Mouse (Mus musculus) c-Kit-positive CD71-positive TER-119-positive erythroid progenitor cells, embryonic 14.5 days (primary cell): ENCODE measurements around the gene Ppp1r21.

ENCODE experiments used
- DNase-seq: peaks from one replicate; pipeline ENCODE4 v3.0.0-alpha.2; 2013; ENCODE audit warnings: low spot score

The Ppp1r21 gene

DNA sequence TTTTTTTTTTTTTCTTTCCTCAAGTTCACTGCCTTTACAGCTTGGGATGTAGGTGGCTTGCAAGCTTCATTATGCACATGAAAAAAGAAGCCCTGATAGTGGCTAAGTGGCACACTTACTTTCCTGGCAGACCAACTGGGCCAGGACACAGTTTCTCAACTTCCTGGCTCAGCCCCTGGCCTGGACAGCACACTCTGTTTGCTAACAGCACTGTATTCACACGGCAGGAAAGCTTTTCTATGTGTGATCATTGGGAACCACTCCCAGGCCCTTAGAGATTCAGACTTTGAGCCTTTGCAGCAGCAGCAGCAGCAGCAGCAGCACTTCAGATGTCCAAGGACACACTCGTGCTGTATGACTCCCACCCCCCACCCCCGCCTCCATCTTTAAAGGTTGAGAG is 84.3 kb downstream of the Ppp1r21 start:
- no peak for DNase-seq

DNA sequence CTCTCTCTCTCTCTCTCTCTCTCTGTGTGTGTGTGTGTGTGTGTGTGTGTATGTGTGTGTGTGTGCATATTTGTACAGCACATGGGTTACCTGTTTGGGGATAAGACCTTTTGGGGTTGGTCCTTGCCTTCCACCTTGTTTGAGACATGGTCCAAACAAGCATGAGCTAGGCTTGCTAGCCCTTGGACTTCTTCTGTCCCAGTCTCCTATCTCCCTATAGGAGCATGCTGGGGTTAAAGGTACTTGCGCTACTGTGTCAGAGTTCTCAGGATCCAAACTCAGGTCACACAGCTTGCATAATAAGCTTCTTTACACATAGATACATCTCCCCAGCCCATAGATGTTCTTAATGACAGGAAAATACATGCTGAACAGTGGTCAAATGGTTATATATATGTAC is 84.8 kb downstream of the Ppp1r21 start:
- DNase-seq: no peak

DNA sequence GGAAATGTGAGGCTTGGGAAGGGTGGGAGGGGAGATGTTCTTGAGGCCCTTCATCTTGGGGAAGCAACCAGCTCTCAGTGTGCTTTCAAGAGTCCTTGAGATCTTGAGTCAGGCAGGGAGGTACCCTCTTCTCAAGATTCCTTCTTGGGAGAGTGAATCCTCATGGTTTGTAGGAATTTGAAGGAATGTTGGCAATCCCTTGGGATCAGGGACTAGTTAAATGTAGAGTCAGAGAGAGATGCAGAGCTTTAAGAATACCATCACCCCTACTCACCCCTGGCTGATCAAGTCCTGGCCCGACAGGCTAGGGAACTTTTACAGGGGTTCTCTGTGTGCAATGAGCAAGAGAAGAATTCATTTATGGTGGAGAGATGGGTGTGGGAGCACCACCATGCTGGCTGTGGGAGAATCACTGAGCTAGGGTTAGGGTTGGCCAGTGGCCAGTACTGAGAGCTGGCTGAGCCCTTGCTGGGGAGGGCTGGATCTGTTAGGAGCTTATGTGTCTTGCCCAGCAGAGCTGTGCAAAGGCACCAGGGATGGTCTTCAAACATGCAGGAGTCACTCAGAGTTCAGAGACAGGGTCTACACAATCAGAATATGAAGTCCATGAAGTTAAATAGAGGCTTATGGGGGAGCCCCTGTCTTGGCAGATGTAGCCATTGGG is 85.7 kb downstream of the Ppp1r21 start:
- DNase-seq: no peak

DNA sequence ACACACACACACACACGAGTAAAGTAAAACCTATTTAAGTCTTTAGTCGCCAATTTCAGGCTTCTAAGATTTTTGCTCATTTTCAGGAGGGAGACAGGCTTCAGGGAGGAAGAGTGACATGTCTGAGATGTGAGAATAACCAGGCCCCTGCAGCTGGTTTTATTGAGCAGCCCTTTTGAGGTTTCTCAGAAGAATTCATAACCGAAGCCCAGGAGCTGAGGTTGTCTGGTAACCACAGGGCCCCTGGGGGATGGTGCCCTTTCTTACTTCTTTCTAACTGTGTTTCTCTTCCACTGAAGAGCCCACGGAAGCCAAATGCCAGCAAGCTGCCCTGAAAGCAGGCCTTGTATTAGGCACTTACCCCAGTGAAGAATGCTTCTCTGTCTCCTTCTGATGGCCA is 91.0 kb downstream of the Ppp1r21 start:
- no peak for DNase-seq

DNA sequence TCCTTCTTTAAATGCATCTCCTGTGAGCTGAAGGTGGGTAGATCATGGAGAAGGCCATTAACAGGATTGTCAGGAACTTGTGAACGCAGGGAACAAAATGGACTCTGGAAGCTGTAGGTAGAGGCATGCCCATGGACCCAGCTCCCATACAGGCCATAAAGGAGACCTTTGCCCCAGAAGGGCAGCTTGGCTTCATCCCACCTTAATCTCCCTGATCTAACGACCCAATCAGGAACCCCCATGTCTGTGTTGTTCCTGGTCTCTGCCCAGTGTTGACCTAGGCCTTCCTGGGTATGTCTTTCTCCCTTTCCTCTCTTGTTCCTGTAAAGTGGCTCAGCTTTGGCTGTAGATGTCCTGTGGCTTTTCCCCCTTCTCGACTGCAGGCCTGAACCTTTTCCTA is 91.5 kb downstream of the Ppp1r21 start:
- DNase-seq: no peak

DNA sequence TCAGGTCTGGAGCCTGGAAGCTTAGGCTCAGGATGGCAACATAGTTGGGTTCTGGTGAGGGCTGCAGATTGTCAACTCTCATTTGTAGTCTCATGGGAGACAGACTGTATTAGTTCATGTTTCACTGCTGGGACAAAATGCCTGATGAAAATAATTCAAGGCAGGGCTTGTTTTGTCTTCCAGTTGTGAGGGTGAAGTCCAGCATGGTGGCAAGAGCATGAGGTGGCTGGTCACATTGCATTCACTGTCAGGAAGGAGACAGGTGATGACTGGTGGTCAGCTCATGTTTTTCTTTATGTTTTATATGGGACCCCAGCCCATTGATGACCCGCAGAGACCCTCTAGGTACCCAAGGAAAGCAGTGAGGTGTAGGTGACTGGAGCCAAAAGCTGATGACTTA is 92.8 kb downstream of the Ppp1r21 start:
- DNase-seq: no peak

DNA sequence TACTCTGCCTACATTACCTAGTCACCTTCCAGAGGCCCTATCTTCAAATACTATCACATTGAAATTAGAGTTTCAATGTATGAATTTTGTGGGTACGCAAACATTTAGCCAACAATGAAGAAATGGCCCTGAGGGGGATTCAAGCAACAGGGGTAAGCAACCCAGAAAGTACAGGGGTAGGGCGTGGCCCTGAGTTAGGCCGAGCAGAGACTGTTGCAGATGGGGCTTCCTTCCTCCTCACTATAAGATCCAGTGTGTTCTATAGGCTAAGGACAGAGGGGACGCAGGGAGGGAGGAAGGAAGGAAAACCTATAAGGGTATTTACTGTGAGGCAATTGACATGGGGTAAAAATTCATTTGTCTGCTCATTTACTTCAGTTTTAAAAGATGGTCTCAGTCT is 94.5 kb downstream of the Ppp1r21 start:
- DNase-seq: no peak

DNA sequence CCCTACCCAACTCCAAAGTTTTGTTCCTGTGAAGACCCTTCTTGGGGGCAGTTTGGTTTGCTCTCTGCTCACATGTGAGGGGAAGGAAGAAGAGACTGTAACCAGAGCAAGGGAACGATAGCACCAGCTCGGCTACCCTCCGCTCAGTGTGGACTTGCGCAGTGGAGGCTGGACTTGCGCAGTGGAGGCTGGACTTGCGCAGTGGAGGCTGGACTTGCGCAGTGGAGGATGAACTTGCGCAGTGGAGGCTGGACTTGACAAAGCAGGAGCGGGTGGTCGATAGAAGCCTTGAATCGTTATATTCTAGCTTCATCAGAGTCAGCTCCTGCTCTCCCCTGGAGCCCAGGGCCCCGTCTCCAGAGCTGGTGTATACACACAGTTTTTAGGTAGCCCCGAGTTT is 95.4 kb downstream of the Ppp1r21 start:
- DNase-seq: no peak

DNA sequence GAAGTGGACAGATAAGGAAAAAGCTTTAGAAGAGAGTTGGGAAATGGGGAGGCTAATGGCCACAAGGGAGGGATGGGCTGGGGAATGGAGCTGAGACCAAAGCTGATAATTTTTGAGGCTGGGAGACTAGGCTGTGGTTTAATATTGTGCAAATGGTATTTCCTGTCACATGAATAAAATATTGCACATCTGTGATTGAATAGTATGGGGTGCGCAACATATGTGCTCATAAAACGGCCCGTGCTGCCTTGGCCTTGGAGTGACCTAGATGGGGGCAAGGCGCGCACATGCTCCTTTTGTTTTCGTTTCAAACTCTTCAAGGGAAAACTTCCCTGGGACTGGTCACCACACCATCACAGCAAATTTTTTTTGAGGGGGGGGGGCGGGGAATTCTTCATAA is 96.0 kb downstream of the Ppp1r21 start:
- DNase-seq: no peak

DNA sequence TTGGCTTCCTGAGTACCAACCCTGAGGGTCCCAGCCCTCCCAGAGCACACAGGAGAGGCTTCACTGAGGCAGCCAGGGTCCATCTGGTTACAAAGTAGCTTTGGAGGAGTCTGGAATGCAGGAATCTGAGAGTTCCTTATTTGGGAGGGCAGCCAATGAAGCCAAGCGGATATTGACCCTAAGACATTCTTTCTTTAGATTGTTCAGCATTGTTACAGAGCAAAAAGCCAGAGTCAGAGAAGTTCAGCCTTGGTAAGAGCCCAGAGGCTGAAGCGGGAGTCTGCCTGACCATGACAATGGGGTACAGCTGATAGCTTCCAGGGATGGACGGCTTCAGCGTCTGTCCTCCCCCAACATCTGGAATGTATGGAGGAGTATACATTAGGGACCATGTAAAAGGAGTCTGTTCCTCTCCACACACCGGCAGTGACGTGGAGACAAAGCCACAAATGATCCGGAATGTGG is 96.5 kb downstream of the Ppp1r21 start:
- no peak for DNase-seq

DNA sequence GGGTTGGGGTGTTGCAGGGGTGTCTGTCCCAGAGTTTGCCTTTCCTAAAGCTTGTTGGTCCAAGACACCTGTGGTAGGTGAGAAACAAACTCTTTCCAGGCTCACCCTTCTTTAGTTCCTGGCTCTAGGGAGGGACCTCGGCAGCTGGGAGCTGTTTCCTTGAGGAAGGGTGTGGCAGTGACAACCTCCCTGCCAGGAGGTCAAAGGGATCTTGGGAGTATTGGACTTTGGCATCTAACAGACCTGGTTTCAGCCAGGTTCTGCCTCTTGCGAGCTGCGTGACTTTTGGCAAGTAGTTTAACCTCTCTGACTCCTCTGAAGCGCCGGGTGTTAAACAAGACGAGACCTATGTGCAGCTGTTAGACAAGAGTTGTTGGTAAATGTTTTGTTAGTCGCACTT is 97.2 kb downstream of the Ppp1r21 start:
- DNase-seq: no peak

DNA sequence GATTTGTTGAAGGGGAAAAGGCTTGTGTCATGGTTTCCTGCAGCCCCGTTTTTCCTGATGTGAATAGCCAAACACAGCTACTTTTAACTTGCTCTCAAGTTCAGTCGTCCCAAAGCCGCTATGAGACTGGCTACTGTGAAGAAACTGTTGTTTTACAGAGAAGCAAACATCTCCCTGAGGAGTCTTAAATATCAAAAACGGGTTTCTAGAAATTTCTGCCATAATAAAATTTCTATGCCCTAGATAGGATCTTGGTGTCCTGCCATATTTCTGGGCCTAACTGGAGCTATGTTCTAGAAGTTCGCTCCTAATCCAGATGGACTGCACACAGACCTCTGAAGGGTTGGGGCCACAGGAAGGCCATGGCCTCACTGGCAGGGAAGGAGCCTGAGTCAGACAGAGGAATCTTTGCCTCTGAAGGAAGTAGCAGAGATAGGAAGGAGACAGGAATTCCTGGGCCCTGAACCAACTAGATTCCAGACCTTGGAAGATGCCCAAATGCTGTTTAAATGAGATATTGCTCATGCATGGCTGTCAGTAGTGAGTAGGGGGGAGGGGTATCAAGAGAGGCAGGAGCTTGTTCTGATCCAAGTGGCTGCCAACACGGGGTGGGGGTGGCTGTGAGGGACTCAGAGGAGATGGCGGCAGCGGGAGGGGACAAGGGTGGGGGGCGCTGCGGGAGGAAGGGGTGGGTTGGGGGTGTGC is 98.9 kb downstream of the Ppp1r21 start:
- DNase-seq: no peak

DNA sequence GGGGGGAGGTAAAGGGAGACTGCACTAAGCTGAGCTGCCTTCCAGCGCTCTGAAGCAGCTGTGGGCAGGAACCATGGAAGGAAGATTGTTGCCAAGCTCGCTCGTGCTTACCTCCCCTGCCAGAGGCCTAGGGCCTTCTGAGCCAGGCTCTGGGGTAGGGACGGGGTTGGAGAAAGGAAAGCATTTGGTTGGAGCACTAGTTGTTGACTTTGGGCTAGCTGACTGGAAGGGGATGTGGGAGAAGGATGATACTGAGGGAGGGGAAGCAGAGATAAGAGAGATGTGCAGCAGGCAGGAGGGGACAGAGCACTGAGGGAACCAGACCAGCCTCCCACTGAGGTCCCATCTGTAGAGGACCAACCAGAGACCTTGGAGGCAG is 99.5 kb downstream of the Ppp1r21 start:
- no peak for DNase-seq

DNA sequence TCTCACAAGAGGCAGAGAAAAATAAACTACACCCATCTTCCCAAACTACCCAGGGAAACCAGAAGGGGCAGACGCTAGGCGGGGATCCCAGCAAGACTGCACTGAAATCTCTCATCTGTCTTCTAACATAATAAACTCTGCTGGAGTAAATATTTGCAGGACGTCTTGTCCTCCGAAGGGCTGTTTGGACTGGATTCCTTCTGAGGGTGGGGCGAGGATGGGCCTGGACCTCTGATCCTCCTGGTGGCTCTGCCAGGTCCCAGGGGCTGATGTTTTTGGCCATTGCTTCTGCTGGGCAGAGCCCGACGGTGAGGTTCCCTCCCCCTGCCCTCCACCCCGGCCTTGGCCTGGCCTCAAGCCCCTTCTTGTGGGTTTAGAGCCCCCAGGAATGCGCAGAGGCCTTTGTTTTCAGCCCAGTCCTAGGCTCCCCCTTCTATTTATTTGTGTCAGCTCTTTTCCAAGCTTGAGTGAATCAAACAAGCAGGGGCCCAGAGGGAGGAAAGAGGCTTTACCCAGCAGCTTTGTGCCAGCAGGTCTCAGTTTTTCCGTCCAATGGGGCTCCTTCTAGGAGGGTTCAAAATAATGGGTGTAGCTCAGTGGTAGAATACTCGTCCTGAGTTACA is 100.1 kb downstream of the Ppp1r21 start:
- no peak for DNase-seq

DNA sequence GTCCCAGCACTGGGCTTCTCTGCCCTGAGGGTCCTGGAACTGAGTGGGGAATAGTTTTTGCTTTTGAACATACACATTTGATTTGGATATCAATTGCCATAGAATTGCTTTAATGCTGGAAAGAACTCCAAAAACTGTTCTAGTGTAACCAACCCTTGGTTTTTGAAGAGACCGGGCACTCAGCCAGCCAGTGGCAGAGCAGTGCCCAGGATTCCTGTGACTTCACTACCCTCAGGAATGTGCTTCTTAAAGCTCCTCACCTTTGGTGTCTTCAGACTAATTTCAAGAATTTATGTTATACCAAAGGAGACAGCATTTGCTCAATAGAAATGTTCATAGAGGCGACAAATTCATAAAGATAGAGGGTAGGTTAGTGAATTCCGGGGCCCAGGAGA is 100.6 kb downstream of the Ppp1r21 start:
- DNase-seq: no peak

DNA sequence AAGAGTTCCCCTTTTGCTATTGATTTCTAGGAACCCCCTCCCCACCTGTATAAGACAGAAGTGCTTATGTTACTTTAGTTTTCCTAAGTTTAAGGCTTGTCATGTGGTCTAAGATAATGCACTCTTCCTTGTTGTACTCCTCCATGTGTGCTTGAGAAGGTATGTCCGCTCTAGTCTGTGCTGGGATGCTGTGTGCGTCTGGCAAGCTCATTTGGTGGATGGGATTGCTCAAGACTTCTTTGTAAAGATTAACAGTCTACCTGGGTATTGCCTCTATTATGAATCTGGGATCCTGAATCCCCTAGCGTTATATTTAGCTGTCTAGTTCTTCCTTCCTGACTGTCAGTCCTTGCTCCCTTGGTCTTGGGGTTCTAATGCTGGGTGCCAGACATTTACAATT is 102.7 kb downstream of the Ppp1r21 start:
- no peak for DNase-seq

DNA sequence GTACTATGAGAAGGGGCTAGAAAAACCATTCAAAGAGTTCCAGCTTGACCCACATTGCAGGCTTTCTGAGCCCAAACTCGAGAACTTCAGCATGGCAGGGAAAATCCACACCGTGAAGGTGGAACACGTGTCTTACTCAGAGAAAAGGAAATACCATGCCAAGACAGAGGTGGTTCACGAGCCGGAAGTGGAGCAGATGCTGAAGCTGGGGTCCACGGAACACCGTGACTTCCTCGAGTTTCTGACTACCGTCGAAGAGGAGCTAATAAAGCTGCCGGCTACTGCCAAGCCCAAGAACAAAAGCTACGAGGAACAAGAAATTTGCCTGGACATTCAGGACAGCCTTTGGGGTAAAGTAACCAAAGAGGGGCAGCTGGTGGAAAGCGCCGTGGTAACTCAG is 106.2 kb downstream of the Ppp1r21 start:
- no peak for DNase-seq

DNA sequence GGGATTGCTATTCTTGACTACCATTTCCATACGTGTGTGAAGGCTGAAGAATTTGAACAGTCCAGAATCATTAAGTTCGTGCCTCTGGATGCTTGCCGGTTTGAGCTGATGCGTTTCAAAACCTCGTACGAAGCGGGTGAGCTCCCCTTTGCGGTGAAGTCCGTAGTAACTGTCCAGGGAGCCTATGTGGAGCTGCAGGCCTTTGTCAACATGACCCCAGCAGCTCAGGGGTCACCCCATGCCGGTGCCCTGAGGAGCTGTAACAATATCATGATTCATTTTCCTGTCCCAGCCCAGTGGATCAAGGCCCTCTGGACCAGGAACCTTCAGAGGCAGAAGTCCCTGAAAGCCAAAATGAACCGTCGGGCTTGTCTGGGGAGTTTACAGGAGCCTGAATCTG is 106.7 kb downstream of the Ppp1r21 start:
- no peak for DNase-seq
